Mouse (Mus musculus) bone marrow, adult 2 months (tissue): ENCODE data around the gene Farp1.

ENCODE experiments used
- CTCF ChIP-seq: fragments of 200-500 bp; IDR thresholded peaks from 2 replicates; pipeline ENCODE4 v1.5.1; 2011; ENCODE audit warnings: low read length, control low read depth; ENCODE audit not compliant: control insufficient read depth, insufficient read depth
- POLR2A ChIP-seq: fragments of 200-500 bp; IDR thresholded peaks from 2 replicates; pipeline ENCODE4 v1.6.1; 2011; ENCODE audit warnings: low read depth, mild to moderate bottlenecking, control low read depth, low read length, borderline replicate concordance; ENCODE audit not compliant: control insufficient read depth

- TF ChIP-seq POLR2A = no peak
- no peak for TF ChIP-seq CTCF
These were observed 83.9 kb downstream of the Farp1 start for GRCm38 (mm10) chr14:121118860-121119259.
